Comparison of ENCODE assay signal across 13 mouse cellular contexts in genomic region chr4:122909572-122910189, GRCm38 (mm10). TPM values are rescaled to one million over a fixed set of nuclear protein-coding genes. Genes with fewer than 3 reads are reported as not detected.
DNase-seq lines count a peak whose midpoint lies in the region; ATAC-seq lines count a peak whose summit lies in the region.
"Had no signal": no experiment of that assay in that cellular context is flagged by ENCODE, and none has a peak within 500 bp of the region (broad histone marks: within the 10 kb centered on the region; RNA-seq: fewer than 3 reads in every experiment).

No protein-coding gene starts in this region.

- 19% methylated on average over 12 of the region's 12 CpGs for WGBS in hindbrain, embryonic 14.5 days
- WGBS in midbrain, embryonic 10.5 days = 22% methylated on average over 12 of the region's 12 CpGs

- no peak overlapping the region for H3K4me3 ChIP-seq in hindbrain, embryonic 14.5 days (replicated peaks; ENCODE audit: low read length)
- peak overlapping the region; percentile 5 for H3K4me3 ChIP-seq in midbrain, embryonic 10.5 days
- H3K4me3 ChIP-seq: erythroblast, embryonic 14.5 days; heart, embryonic 15.5 days; stomach, embryonic 15.5 days had no signal

- peaks cover 4% of the 10 kb centered on the region; the same call in 1 of the 2 replicates for H3K4me1 ChIP-seq in hindbrain, embryonic 14.5 days (replicated peaks; ENCODE audit: control insufficient read depth, insufficient read depth, low read length)
- peaks cover 17% of the 10 kb centered on the region for H3K4me1 ChIP-seq in midbrain, embryonic 10.5 days
- H3K4me1 ChIP-seq: stomach, embryonic 15.5 days had no signal

- intact Hi-C loops in gastrocnemius, postnatal 36 days (cut with DNase I) = loop anchor here (1.0 kb wide), 1 partner anchor 76 kb away; no protein-coding TSS in a partner anchor

- peak overlapping the region; percentile 40 for H3K4me2 ChIP-seq in hindbrain, embryonic 14.5 days (replicated peaks)
- H3K4me2 ChIP-seq: heart, embryonic 15.5 days; stomach, embryonic 15.5 days had no signal

- 0 out of 2 replicates have a peak overlapping the region, but pooled peaks have one; percentile 24 for H3K9ac ChIP-seq in hindbrain, embryonic 14.5 days
- H3K9ac ChIP-seq: heart, embryonic 15.5 days; liver, embryonic 14.5 days; stomach, embryonic 15.5 days had no signal

- 0 out of 2 replicates have a peak overlapping the region, but pooled peaks have one; percentile 35 for H3K27ac ChIP-seq in hindbrain, embryonic 14.5 days
- peak overlapping the region; percentile 78 for H3K27ac ChIP-seq in midbrain, embryonic 10.5 days (replicated peaks)
- H3K27ac ChIP-seq: heart, embryonic 15.5 days; liver, embryonic 14.5 days; stomach, embryonic 15.5 days had no signal

- H3K27me3 ChIP-seq in hindbrain, embryonic 14.5 days (ENCODE audit: control insufficient read depth, insufficient read depth, low read length) = no peaks in the 10 kb centered on the region
- H3K27me3 ChIP-seq in midbrain, embryonic 10.5 days (ENCODE audit: low read depth, poor library complexity, severe bottlenecking) = no peaks in the 10 kb centered on the region
- H3K27me3 ChIP-seq: heart, embryonic 15.5 days; stomach, embryonic 15.5 days had no signal

- peak; percentile 60 for DNase-seq in right cerebral cortex, adult 18-20 months
- DNase-seq in right cerebral cortex, postnatal 14 days = no peak
- peak; percentile 32 for DNase-seq in hindbrain, embryonic 14.5 days (ENCODE audit: low spot score)
- DNase-seq in midbrain, embryonic 10.5 days (ENCODE audit: low spot score) = peak; percentile 74
- DNase-seq in urinary bladder, postnatal 36 days (ENCODE audit: low spot score in 2 of 2) = no peak
- DNase-seq in lung, postnatal 14 days = no peak
- DNase-seq in gastrocnemius, postnatal 36 days = no peak
- DNase-seq: cerebellum, adult 11 months; kidney, adult 9 months had no signal

- peak; percentile 72 for ATAC-seq in hindbrain, embryonic 14.5 days (ENCODE audit: low FRiP score)

- peaks cover 4% of the 10 kb centered on the region; the same call in 1 of the 2 replicates for H3K9me3 ChIP-seq in hindbrain, embryonic 14.5 days (ENCODE audit: control insufficient read depth, low read length)
- H3K9me3 ChIP-seq in midbrain, embryonic 10.5 days (replicated peaks) = peaks cover 7% of the 10 kb centered on the region; the same call in 1 of the 2 replicates
- H3K9me3 ChIP-seq: heart, embryonic 15.5 days; stomach, embryonic 15.5 days had no signal

- no peaks in the 10 kb centered on the region for H3K36me3 ChIP-seq in hindbrain, embryonic 14.5 days (replicated peaks; ENCODE audit: control insufficient read depth, insufficient read depth)
- no peaks in the 10 kb centered on the region for H3K36me3 ChIP-seq in midbrain, embryonic 10.5 days
- H3K36me3 ChIP-seq: heart, embryonic 15.5 days; stomach, embryonic 15.5 days had no signal

RNA-seq across cellular contexts. Expression of gene Cap1, which starts 23.8 kb away (rescaled TPM):
- 71.9 and 76.7 TPM in 2 replicates for polyA plus RNA-seq in hindbrain, embryonic 14.5 days (2014; fragmentation: Nextera tagmentation; extraction: Ambion mirVana)
- 69.4 and 79.4 TPM in 2 replicates for polyA plus RNA-seq in midbrain, embryonic 10.5 days (2016; fragmentation: Nextera tagmentation; extraction: Ambion mirVana)
- 10 to 100 TPM; 17.5 to 19.8 TPM for total RNA-seq in gastrocnemius, postnatal 36 days (2021)

RNA-seq across cellular contexts. Expression of gene Mfsd2a, which starts 51.3 kb away (rescaled TPM):
- 27.9 and 28.3 TPM in 2 replicates for polyA plus RNA-seq in hindbrain, embryonic 14.5 days (2014; fragmentation: Nextera tagmentation; extraction: Ambion mirVana)
- 22.6 and 27.2 TPM in 2 replicates for polyA plus RNA-seq in midbrain, embryonic 10.5 days (2016; fragmentation: Nextera tagmentation; extraction: Ambion mirVana)
- total RNA-seq in gastrocnemius, postnatal 36 days (2021) = under 1 TPM; 0.13 to 0.39 TPM
- polyA plus RNA-seq: erythroblast, embryonic 14.5 days had no signal

Comparison
In these comparisons a context has a peak if more than half of its experiments do, and no peak if none do; other contexts are left out.
1. DNase-seq: peak in right cerebral cortex, adult 18-20 months (single experiment), hindbrain, embryonic 14.5 days (single experiment) and midbrain, embryonic 10.5 days (single experiment); none in right cerebral cortex, postnatal 14 days (single experiment), urinary bladder, postnatal 36 days (0 of 2), lung, postnatal 14 days (single experiment) and gastrocnemius, postnatal 36 days (0 of 2).